18 mouse cellular contexts compared by ENCODE assay signal in genomic region chr17:6189207-6189606, GRCm38 (mm10).
"Had no signal": no experiment of that assay in that cellular context is flagged by ENCODE, and none has a peak within 500 bp of the region (broad histone marks: within the 10 kb centered on the region; RNA-seq: fewer than 3 reads in every experiment).

No protein-coding gene starts in this region.

- H3K9ac ChIP-seq: liver, postnatal 0 days; lung, embryonic 15.5 days; midbrain, embryonic 12.5 days; neural tube, embryonic 12.5 days; stomach, embryonic 15.5 days had no signal

- DNase-seq: liver, postnatal 0 days; lung, adult 2 months; lung, postnatal 14 days; lung, postnatal 36 days; midbrain, embryonic 14.5 days; right cerebral cortex, postnatal 14 days; thymus, adult 2 months; thymus, postnatal 25 days; thymus, postnatal 4 days had no signal

- H3K27ac ChIP-seq: lung, embryonic 15.5 days; macrophage; midbrain, embryonic 10.5 days; midbrain, embryonic 12.5 days; neural tube, embryonic 12.5 days; stomach, embryonic 15.5 days; stomach, postnatal 0 days had no signal

- H3K9me3 ChIP-seq: lung, embryonic 15.5 days; midbrain, embryonic 10.5 days; midbrain, embryonic 12.5 days; neural tube, embryonic 12.5 days; stomach, embryonic 15.5 days had no signal

- H3K4me3 ChIP-seq: lung, embryonic 15.5 days; midbrain, embryonic 10.5 days; midbrain, embryonic 12.5 days; neural tube, embryonic 12.5 days; stomach, embryonic 15.5 days had no signal

- H3K27me3 ChIP-seq: lung, embryonic 15.5 days; midbrain, embryonic 12.5 days; neural tube, embryonic 12.5 days; stomach, embryonic 15.5 days had no signal

- H3K4me2 ChIP-seq: lung, embryonic 15.5 days; midbrain, embryonic 12.5 days; neural tube, embryonic 12.5 days; stomach, embryonic 15.5 days had no signal

- ATAC-seq: liver, postnatal 0 days; lung, postnatal 0 days; midbrain, embryonic 16.5 days had no signal

- H3K4me1 ChIP-seq: lung, embryonic 15.5 days; midbrain, embryonic 10.5 days; midbrain, embryonic 12.5 days; neural tube, embryonic 12.5 days; stomach, embryonic 15.5 days had no signal
